Mouse (Mus musculus) lung, embryonic 14.5 days (tissue): ENCODE measurements around the gene Ywhaq. TPM values are rescaled to one million over a fixed set of nuclear protein-coding genes. Genes with fewer than 3 reads are reported as not detected.

ENCODE experiments used
- ATAC-seq: fragments of 200-750 bp; cut with Nextera tagmentation; 2 replicates; pipeline ENCODE4 v1.8.0; 2017; ENCODE audit warnings: mild to moderate bottlenecking, moderate TSS enrichment, moderate library complexity; ENCODE audit not compliant: insufficient read depth
- DNase-seq: peaks from one replicate; pipeline ENCODE4 v3.0.0-alpha.2; 2015
- H3K27ac ChIP-seq: fragments of 300-500 bp; sonication (generic); 2 replicates; pipeline ENCODE4 v1.5.1; 2014; ENCODE audit warnings: low read depth, mild to moderate bottlenecking, moderate library complexity
- H3K27me3 ChIP-seq: fragments of 300-500 bp; sonication (generic); 2 replicates; pipeline ENCODE4 v1.6.1; 2014; ENCODE audit warnings: low read length, control low read depth; ENCODE audit not compliant: insufficient read depth
- H3K36me3 ChIP-seq: fragments of 300-500 bp; sonication (generic); 2 replicates; pipeline ENCODE4 v1.6.1; 2014; ENCODE audit warnings: control low read depth; ENCODE audit not compliant: insufficient read depth
- H3K4me1 ChIP-seq: fragments of 300-500 bp; sonication (generic); 2 replicates; pipeline ENCODE4 v1.6.1; 2014; ENCODE audit warnings: antibody characterized with exemption, control low read depth; ENCODE audit not compliant: insufficient read depth
- H3K4me2 ChIP-seq: fragments of 300-500 bp; sonication (generic); 2 replicates; pipeline ENCODE4 v1.6.1; 2014; ENCODE audit warnings: mild to moderate bottlenecking
- H3K4me3 ChIP-seq: fragments of 300-500 bp; sonication (generic); 2 replicates; pipeline ENCODE4 v1.5.1; 2014; ENCODE audit warnings: low read depth, low read length
- H3K9ac ChIP-seq: fragments of 300-500 bp; sonication (generic); 2 replicates; pipeline ENCODE4 v1.6.1; 2014
- H3K9me3 ChIP-seq: fragments of 300-500 bp; sonication (generic); 2 replicates; pipeline ENCODE4 v1.6.1; 2016; ENCODE audit warnings: low read depth, low read length, control low read depth
- CTCF ChIP-seq: IDR thresholded peaks from 2 replicates; pipeline ENCODE4 v1.5.1; 2016; ENCODE audit warnings: antibody characterized with exemption, low read depth
- WGBS: fragments of 180-500 bp; shearing (Covaris S2); extraction: QIAGEN DNeasy Blood & Tissue Kit; methylation state at CpG from one replicate; pipeline ENCODE4 v1.1.7; 2014; 5-methylcytosine and 5-hydroxymethylcytosine counted together
- polyA plus RNA-seq: library from polyadenylated mRNA; unstranded; fragments of >200 nt; fragmentation: Nextera tagmentation; extraction: Ambion mirVana; gene quantifications from 2 replicates; pipeline ENCODE4 v1.2.1, GENCODE M21; 2014

The Ywhaq gene
- polyA plus RNA-seq, 1 experiment from 2014 or later, result 805 TPM

- Histone ChIP-seq H3K9ac (no peak overlapping the region), H3K4me1 (no peaks in the 10 kb centered on the region), H3K36me3 (no peaks in the 10 kb centered on the region), H3K27ac (no peak overlapping the region), H3K9me3 (no peaks in the 10 kb centered on the region), H3K4me3 (no peak overlapping the region), H3K27me3 (no peaks in the 10 kb centered on the region), H3K4me2 (no peak overlapping the region)
- WGBS, result 89% methylated on average over 3 of the region's 3 CpGs
- TF ChIP-seq CTCF, result no peak
- no peak for DNase-seq
- ATAC-seq, result no peak
Observed at GRCm38 (mm10) chr12:21443783-21444182, 26.3 kb upstream of the Ywhaq start.

GRCm38 (mm10) chr12:21441870-21442269, 24.4 kb upstream of the Ywhaq start:
- no peak for TF ChIP-seq CTCF
- H3K4me1 ChIP-seq, result no peaks in the 10 kb centered on the region
- H3K27ac ChIP-seq, result no peak overlapping the region
- H3K36me3 ChIP-seq, result no peaks in the 10 kb centered on the region
- no peak overlapping the region for H3K4me2 ChIP-seq
- DNase-seq (no peak), ATAC-seq (no peak)
- H3K9me3 ChIP-seq, result no peaks in the 10 kb centered on the region
- H3K4me3 ChIP-seq, result no peak overlapping the region
- H3K27me3 ChIP-seq, result no peaks in the 10 kb centered on the region
- H3K9ac ChIP-seq, result no peak overlapping the region
- 83% methylated on average over 1 of the region's 1 CpGs for WGBS

GRCm38 (mm10) chr12:21439428-21439827, 22.0 kb upstream of the Ywhaq start:
- no peak for TF ChIP-seq CTCF
- Histone ChIP-seq H3K4me2 (no peak overlapping the region), H3K9me3 (no peaks in the 10 kb centered on the region), H3K4me3 (no peak overlapping the region), H3K27ac (no peak overlapping the region), H3K9ac (no peak overlapping the region), H3K27me3 (no peaks in the 10 kb centered on the region), H3K36me3 (no peaks in the 10 kb centered on the region), H3K4me1 (no peaks in the 10 kb centered on the region)
- WGBS, result 65% methylated on average over 9 of the region's 9 CpGs
- DNase-seq (no peak), ATAC-seq (no peak)

GRCm38 (mm10) chr12:21438750-21439394, 21.4 kb upstream of the Ywhaq start:
- no peaks in the 10 kb centered on the region for H3K4me1 ChIP-seq
- DNase-seq, result no peak
- TF ChIP-seq CTCF, result no peak
- no peak for ATAC-seq
- H3K9me3 ChIP-seq, result no peaks in the 10 kb centered on the region
- H3K36me3 ChIP-seq, result no peaks in the 10 kb centered on the region
- no peak overlapping the region for H3K27ac ChIP-seq
- 61% methylated on average over 4 of the region's 4 CpGs for WGBS
- no peaks in the 10 kb centered on the region for H3K27me3 ChIP-seq
- no peak overlapping the region for H3K9ac ChIP-seq
- no peak overlapping the region for H3K4me3 ChIP-seq
- H3K4me2 ChIP-seq, result no peak overlapping the region

GRCm38 (mm10) chr12:21438294-21438693, 20.9 kb upstream of the Ywhaq start:
- no peaks in the 10 kb centered on the region for H3K9me3 ChIP-seq
- no peaks in the 10 kb centered on the region for H3K4me1 ChIP-seq
- DNase-seq, result no peak
- H3K4me2 ChIP-seq, result no peak overlapping the region
- no peak for TF ChIP-seq CTCF
- no peak overlapping the region for H3K9ac ChIP-seq
- H3K36me3 ChIP-seq, result no peaks in the 10 kb centered on the region
- ATAC-seq, result no peak
- no peak overlapping the region for H3K4me3 ChIP-seq
- no peak overlapping the region for H3K27ac ChIP-seq
- 77% methylated on average over 3 of the region's 3 CpGs for WGBS
- no peaks in the 10 kb centered on the region for H3K27me3 ChIP-seq

- no peak for TF ChIP-seq CTCF
- no peaks in the 10 kb centered on the region for H3K4me1 ChIP-seq
- ATAC-seq, result peak; percentile 80
- H3K4me3 ChIP-seq, result no peak overlapping the region
- H3K27me3 ChIP-seq, result no peaks in the 10 kb centered on the region
- no peak overlapping the region for H3K9ac ChIP-seq
- DNase-seq, result peak; percentile 71
- no peaks in the 10 kb centered on the region for H3K9me3 ChIP-seq
- 46% methylated on average over 8 of the region's 8 CpGs for WGBS
- no peak overlapping the region for H3K27ac ChIP-seq
- H3K4me2 ChIP-seq, result no peak overlapping the region
- no peaks in the 10 kb centered on the region for H3K36me3 ChIP-seq
Observed at GRCm38 (mm10) chr12:21431950-21432349, 14.5 kb upstream of the Ywhaq start.

GRCm38 (mm10) chr12:21431039-21431438, 13.6 kb upstream of the Ywhaq start:
- Histone ChIP-seq H3K9ac (no peak overlapping the region), H3K36me3 (no peaks in the 10 kb centered on the region), H3K4me1 (0 out of 2 replicates have a peak, but pooled peaks cover 2% of the 10 kb centered on the region), H3K9me3 (no peaks in the 10 kb centered on the region), H3K4me2 (no peak overlapping the region), H3K27ac (no peak overlapping the region), H3K27me3 (no peaks in the 10 kb centered on the region), H3K4me3 (no peak overlapping the region)
- DNase-seq, result peak; percentile 8
- WGBS, result 55% methylated on average over 2 of the region's 2 CpGs
- no peak for ATAC-seq
- 0 out of 2 replicates have a peak, but pooled peaks have one; percentile 16 for TF ChIP-seq CTCF
